Mouse (Mus musculus): ENCODE measurements around the gene Eef1akmt3.
"Not testable (repeated sequence)": the region's sequence is repeated elsewhere in the genome, so short reads cannot be mapped to it uniquely, and the experiment has no call there.

Gene Eef1akmt3

GRCm38 (mm10) chr10:127041274-127041766, at the start of gene Eef1akmt3, which contains the start of gene Mettl1:
Gene Eef1akmt3 (minus strand): TSS chr10:127041513.
Gene Mettl1 (plus strand): TSS chr10:127041414.
- DNase-seq, result peak; percentile 34

GRCm38 (mm10) chr10:127090560-127091411, 49.5 kb upstream of the Eef1akmt3 start:
- DNase-seq, result no peak

GRCm38 (mm10) chr10:127085633-127086032, 44.3 kb upstream of the Eef1akmt3 start:
- no peak for DNase-seq

GRCm38 (mm10) chr10:127085052-127085451, 43.7 kb upstream of the Eef1akmt3 start:
- DNase-seq, result no peak

GRCm38 (mm10) chr10:127083915-127084306, 42.6 kb upstream of the Eef1akmt3 start:
- no peak for DNase-seq

GRCm38 (mm10) chr10:127083292-127083914, 42.1 kb upstream of the Eef1akmt3 start:
- DNase-seq, result no peak

GRCm38 (mm10) chr10:127081996-127082620, 40.8 kb upstream of the Eef1akmt3 start:
- DNase-seq, result no peak

- no peak for DNase-seq
Observed at GRCm38 (mm10) chr10:127080901-127081780, 39.8 kb upstream of the Eef1akmt3 start.

- peak; percentile 27 for DNase-seq
Observed at GRCm38 (mm10) chr10:127079665-127080391, 38.5 kb upstream of the Eef1akmt3 start.

GRCm38 (mm10) chr10:127078677-127079575, 37.6 kb upstream of the Eef1akmt3 start:
- peak; percentile 4 for DNase-seq

- DNase-seq, result no peak
Observed at GRCm38 (mm10) chr10:127078001-127078676, 36.8 kb upstream of the Eef1akmt3 start.

GRCm38 (mm10) chr10:127077515-127077914, 36.2 kb upstream of the Eef1akmt3 start:
- DNase-seq, result no peak

- DNase-seq, result no peak
Observed at GRCm38 (mm10) chr10:127076082-127076481, 34.8 kb upstream of the Eef1akmt3 start.

- DNase-seq, result no peak
Observed at GRCm38 (mm10) chr10:127075651-127076050, 34.3 kb upstream of the Eef1akmt3 start.

GRCm38 (mm10) chr10:127075080-127075479, 33.8 kb upstream of the Eef1akmt3 start, which contains the start of gene Agap2:
Gene Agap2 (plus strand): TSS chr10:127075284.
- DNase-seq, result peak; percentile 49

- no peak for DNase-seq
Observed at GRCm38 (mm10) chr10:127073981-127074380, 32.7 kb upstream of the Eef1akmt3 start.

GRCm38 (mm10) chr10:127072969-127073368, 31.7 kb upstream of the Eef1akmt3 start:
- not testable (repeated sequence) for DNase-seq

- DNase-seq, result not testable (repeated sequence)
Observed at GRCm38 (mm10) chr10:127072270-127072669, 31.0 kb upstream of the Eef1akmt3 start.

GRCm38 (mm10) chr10:127071203-127071602, 29.9 kb upstream of the Eef1akmt3 start:
- no peak for DNase-seq
